Mouse (Mus musculus) embryonic facial prominence, embryonic 12.5 days (tissue): ENCODE data around the gene Tspoap1. TPM values are rescaled to one million over a fixed set of nuclear protein-coding genes. Genes with fewer than 3 reads are reported as not detected.
A peak's percentile ranks its signal among the peaks of the same experiment; 100 is the strongest.

Experiments used
- ATAC-seq: fragments of 200-750 bp; cut with Nextera tagmentation; 2 replicates; pipeline ENCODE4 v1.8.0; 2017; ENCODE audit not compliant: insufficient number of reproducible peaks, insufficient read depth, low FRiP score, low TSS enrichment
- H3K27ac ChIP-seq: fragments of 300-500 bp; sonication (generic); 2 replicates; pipeline ENCODE4 v1.5.1; 2016; ENCODE audit warnings: mild to moderate bottlenecking
- H3K27me3 ChIP-seq: fragments of 300-500 bp; sonication (generic); 2 replicates; pipeline ENCODE4 v1.6.1; 2016; ENCODE audit warnings: mild to moderate bottlenecking, moderate library complexity
- H3K36me3 ChIP-seq: fragments of 300-500 bp; sonication (generic); 2 replicates; pipeline ENCODE4 v1.6.1; 2016; ENCODE audit warnings: mild to moderate bottlenecking
- H3K4me1 ChIP-seq: fragments of 300-500 bp; sonication (generic); 2 replicates; pipeline ENCODE4 v1.6.1; 2016
- H3K4me2 ChIP-seq: fragments of 300-500 bp; sonication (generic); replicated peaks from 2 replicates; pipeline ENCODE4 v1.6.1; 2016; ENCODE audit warnings: mild to moderate bottlenecking, moderate library complexity
- H3K4me3 ChIP-seq: fragments of 300-500 bp; sonication (generic); 2 replicates; pipeline ENCODE4 v1.5.1; 2016; ENCODE audit warnings: mild to moderate bottlenecking
- H3K9ac ChIP-seq: fragments of 300-500 bp; sonication (generic); 2 replicates; pipeline ENCODE4 v1.6.1; 2016; ENCODE audit warnings: mild to moderate bottlenecking, moderate library complexity
- H3K9me3 ChIP-seq: fragments of 300-500 bp; sonication (generic); 2 replicates; pipeline ENCODE4 v1.6.1; 2016; ENCODE audit warnings: mild to moderate bottlenecking, moderate library complexity
- WGBS: fragments of 180-500 bp; shearing (Covaris S2); methylation state at CpG from one replicate; pipeline ENCODE4 v1.1.7; 2016; 5-methylcytosine and 5-hydroxymethylcytosine counted together
- polyA plus RNA-seq: library from polyadenylated mRNA; unstranded; fragments of >200 nt; fragmentation: Nextera tagmentation; extraction: Ambion mirVana; gene quantifications from 2 replicates; pipeline ENCODE4 v1.2.1, GENCODE M21; 2016

Tspoap1 gene
- polyA plus RNA-seq = 5.1 and 8.6 TPM in 2 replicates

GRCm38 (mm10) chr11:87760301-87761081, at the start of gene Tspoap1:
Gene Tspoap1, plus strand, starts transcription at chr11:87760541.
- peak within 1 kb of the TSS; percentile 15; the same call in 1 of the 2 replicates for H3K4me3 ChIP-seq
- WGBS = 5% methylated on average over 23 of the region's 23 CpGs
- peaks cover 63% of the 10 kb centered on the region for H3K27me3 ChIP-seq
- H3K27ac ChIP-seq = no peak within 1 kb of the TSS
- peak within 1 kb of the TSS; percentile 32 for H3K4me2 ChIP-seq
- no peaks in the 10 kb centered on the region for H3K36me3 ChIP-seq
- no peaks in the 10 kb centered on the region for H3K9me3 ChIP-seq
- H3K9ac ChIP-seq = no peak within 1 kb of the TSS; the same call in 1 of the 2 replicates
- H3K4me1 ChIP-seq = peaks cover 19% of the 10 kb centered on the region
- ATAC-seq = no peak

GRCm38 (mm10) chr11:87712188-87712587, 48.2 kb upstream of the Tspoap1 start:
- H3K4me2 ChIP-seq = no peak overlapping the region
- no peaks in the 10 kb centered on the region for H3K9me3 ChIP-seq
- H3K27ac ChIP-seq = no peak overlapping the region
- H3K36me3 ChIP-seq = no peaks in the 10 kb centered on the region
- ATAC-seq = no peak
- H3K4me3 ChIP-seq = no peak overlapping the region
- H3K9ac ChIP-seq = no peak overlapping the region
- 79% methylated on average over 4 of the region's 4 CpGs for WGBS
- H3K27me3 ChIP-seq = no peaks in the 10 kb centered on the region
- H3K4me1 ChIP-seq = peaks cover 5% of the 10 kb centered on the region; the same call in 1 of the 2 replicates

GRCm38 (mm10) chr11:87715999-87716398, 44.3 kb upstream of the Tspoap1 start:
- Histone ChIP-seq H3K36me3 (no peaks in the 10 kb centered on the region), H3K27ac (no peak overlapping the region), H3K9me3 (no peaks in the 10 kb centered on the region), H3K4me1 (no peaks in the 10 kb centered on the region), H3K9ac (no peak overlapping the region), H3K4me2 (no peak overlapping the region), H3K27me3 (no peaks in the 10 kb centered on the region), H3K4me3 (no peak overlapping the region)
- 87% methylated on average over 4 of the region's 4 CpGs for WGBS
- ATAC-seq = no peak

GRCm38 (mm10) chr11:87719526-87719925, 40.8 kb upstream of the Tspoap1 start:
- Histone ChIP-seq H3K27me3 (no peaks in the 10 kb centered on the region), H3K9ac (no peak overlapping the region), H3K9me3 (no peaks in the 10 kb centered on the region), H3K4me3 (no peak overlapping the region), H3K36me3 (no peaks in the 10 kb centered on the region), H3K4me2 (no peak overlapping the region), H3K4me1 (no peaks in the 10 kb centered on the region), H3K27ac (no peak overlapping the region)
- WGBS = 69% methylated on average over 7 of the region's 7 CpGs
- no peak for ATAC-seq

GRCm38 (mm10) chr11:87720324-87720723, 40.0 kb upstream of the Tspoap1 start:
- no peaks in the 10 kb centered on the region for H3K9me3 ChIP-seq
- H3K4me2 ChIP-seq = no peak overlapping the region
- whole genome bisulfite sequencing = 44% methylated on average over 9 of the region's 9 CpGs
- no peak overlapping the region for H3K9ac ChIP-seq
- H3K4me1 ChIP-seq = peaks cover under 1% of the 10 kb centered on the region
- no peaks in the 10 kb centered on the region for H3K36me3 ChIP-seq
- H3K27me3 ChIP-seq = no peaks in the 10 kb centered on the region
- H3K27ac ChIP-seq = no peak overlapping the region
- no peak overlapping the region for H3K4me3 ChIP-seq
- ATAC-seq = no peak

GRCm38 (mm10) chr11:87720839-87721238, 39.5 kb upstream of the Tspoap1 start:
- H3K9ac ChIP-seq = no peak overlapping the region
- no peak overlapping the region for H3K4me2 ChIP-seq
- H3K4me3 ChIP-seq = no peak overlapping the region
- H3K27ac ChIP-seq = no peak overlapping the region
- no peaks in the 10 kb centered on the region for H3K36me3 ChIP-seq
- ATAC-seq = no peak
- no peaks in the 10 kb centered on the region for H3K9me3 ChIP-seq
- 71% methylated on average over 9 of the region's 9 CpGs for WGBS
- H3K27me3 ChIP-seq = no peaks in the 10 kb centered on the region
- H3K4me1 ChIP-seq = peaks cover 6% of the 10 kb centered on the region

GRCm38 (mm10) chr11:87722168-87722567, 38.2 kb upstream of the Tspoap1 start:
- Histone ChIP-seq H3K36me3 (no peaks in the 10 kb centered on the region), H3K27ac (no peak overlapping the region), H3K27me3 (no peaks in the 10 kb centered on the region; the same call in 1 of the 2 replicates), H3K4me1 (peaks cover 15% of the 10 kb centered on the region), H3K4me2 (no peak overlapping the region), H3K9ac (no peak overlapping the region), H3K9me3 (no peaks in the 10 kb centered on the region), H3K4me3 (no peak overlapping the region)
- WGBS = 76% methylated on average over 3 of the region's 3 CpGs
- no peak for ATAC-seq

- Histone ChIP-seq H3K36me3 (no peaks in the 10 kb centered on the region), H3K27ac (no peak overlapping the region), H3K27me3 (no peaks in the 10 kb centered on the region; the same call in 1 of the 2 replicates), H3K4me2 (no peak overlapping the region), H3K4me1 (peaks cover 15% of the 10 kb centered on the region), H3K4me3 (no peak overlapping the region), H3K9me3 (no peaks in the 10 kb centered on the region), H3K9ac (no peak overlapping the region)
- WGBS = 87% methylated on average over 4 of the region's 4 CpGs
- no peak for ATAC-seq
Observed at GRCm38 (mm10) chr11:87722891-87723290, 37.5 kb upstream of the Tspoap1 start.

GRCm38 (mm10) chr11:87725515-87725914, 34.8 kb upstream of the Tspoap1 start:
- Histone ChIP-seq H3K9ac (no peak overlapping the region), H3K9me3 (no peaks in the 10 kb centered on the region), H3K4me2 (0 out of 2 replicates have a peak overlapping the region, but pooled peaks have one; percentile 2)

GRCm38 (mm10) chr11:87725964-87726562, 34.3 kb upstream of the Tspoap1 start:
- H3K4me1 ChIP-seq = peaks cover 15% of the 10 kb centered on the region
- H3K27ac ChIP-seq = peak overlapping the region; percentile 80
- peak overlapping the region; percentile 2; the same call in 1 of the 2 replicates for H3K4me2 ChIP-seq
- 22% methylated on average over 6 of the region's 6 CpGs for WGBS
- no peak overlapping the region for H3K4me3 ChIP-seq
- no peaks in the 10 kb centered on the region for H3K36me3 ChIP-seq
- H3K27me3 ChIP-seq = no peaks in the 10 kb centered on the region; the same call in 1 of the 2 replicates
- H3K9me3 ChIP-seq = no peaks in the 10 kb centered on the region
- peak; percentile 79; the same call in 1 of the 2 replicates for ATAC-seq
- H3K9ac ChIP-seq = peak overlapping the region; percentile 21

More at GRCm38 (mm10) chr11:87725515-87725914, 34.8 kb upstream of the Tspoap1 start:
- H3K27me3 ChIP-seq = no peaks in the 10 kb centered on the region; the same call in 1 of the 2 replicates
- H3K36me3 ChIP-seq = no peaks in the 10 kb centered on the region
- no peak for ATAC-seq
- no peak overlapping the region for H3K4me3 ChIP-seq
- H3K27ac ChIP-seq = peak overlapping the region; percentile 80
- peaks cover 15% of the 10 kb centered on the region for H3K4me1 ChIP-seq

- Histone ChIP-seq H3K4me2 (no peak overlapping the region), H3K27me3 (no peaks in the 10 kb centered on the region; the same call in 1 of the 2 replicates), H3K4me3 (no peak overlapping the region), H3K36me3 (no peaks in the 10 kb centered on the region), H3K9ac (no peak overlapping the region), H3K4me1 (peaks cover 15% of the 10 kb centered on the region), H3K9me3 (no peaks in the 10 kb centered on the region), H3K27ac (peak overlapping the region; percentile 80; the same call in 1 of the 2 replicates)
- WGBS = 55% methylated on average over 11 of the region's 11 CpGs
- ATAC-seq = no peak
Observed at GRCm38 (mm10) chr11:87727021-87727420, 33.3 kb upstream of the Tspoap1 start.

GRCm38 (mm10) chr11:87727471-87727870, 32.9 kb upstream of the Tspoap1 start:
- Histone ChIP-seq H3K36me3 (no peaks in the 10 kb centered on the region), H3K4me2 (no peak overlapping the region), H3K9ac (no peak overlapping the region), H3K4me3 (no peak overlapping the region), H3K4me1 (peaks cover 15% of the 10 kb centered on the region), H3K9me3 (no peaks in the 10 kb centered on the region), H3K27me3 (no peaks in the 10 kb centered on the region; the same call in 1 of the 2 replicates), H3K27ac (no peak overlapping the region)
- WGBS = 54% methylated on average over 4 of the region's 4 CpGs
- no peak for ATAC-seq
